Mouse (Mus musculus) midbrain, embryonic 16.5 days (tissue): ENCODE measurements at regions not wholly inside any gene's neighbourhood (a gene's known extent, or its start where the extent isn't known, plus 50 kb on each side); places are given as distances from the start of the nearest gene placed in this dataset.
A peak's percentile ranks its signal among the peaks of the same experiment; 100 is the strongest.

Experiments
- ATAC-seq: fragments of 200-750 bp; cut with Nextera tagmentation; 2 replicates; pipeline ENCODE4 v1.8.0; 2017; ENCODE audit warnings: moderate TSS enrichment
- H3K27ac ChIP-seq: fragments of 300-500 bp; sonication (generic); 2 replicates; pipeline ENCODE4 v1.5.1; 2014; ENCODE audit warnings: mild to moderate bottlenecking, low read length, mixed read lengths
- H3K27me3 ChIP-seq: fragments of 300-500 bp; sonication (generic); 2 replicates; pipeline ENCODE4 v1.6.1; 2014; ENCODE audit warnings: low read depth, low read length, mixed read lengths; ENCODE audit not compliant: control insufficient read depth, insufficient read depth
- H3K36me3 ChIP-seq: fragments of 300-500 bp; sonication (generic); 2 replicates; pipeline ENCODE4 v1.6.1; 2014; ENCODE audit warnings: mild to moderate bottlenecking, low read length, moderate library complexity, mixed read lengths; ENCODE audit not compliant: control insufficient read depth, insufficient read depth
- H3K4me1 ChIP-seq: fragments of 300-500 bp; sonication (generic); 2 replicates; pipeline ENCODE4 v1.6.1; 2014; ENCODE audit warnings: mild to moderate bottlenecking, low read length, mixed read lengths; ENCODE audit not compliant: control insufficient read depth, insufficient read depth
- H3K4me2 ChIP-seq: fragments of 300-500 bp; sonication (generic); 2 replicates; pipeline ENCODE4 v1.6.1; 2014; ENCODE audit warnings: mild to moderate bottlenecking, low read length, mixed read lengths
- H3K4me3 ChIP-seq: fragments of 300-500 bp; sonication (generic); 2 replicates; pipeline ENCODE4 v1.5.1; 2014; ENCODE audit warnings: low read depth, mild to moderate bottlenecking, low read length, moderate library complexity, mixed read lengths
- H3K9ac ChIP-seq: fragments of 300-500 bp; sonication (generic); 2 replicates; pipeline ENCODE4 v1.6.1; 2014; ENCODE audit warnings: low read depth, low read length, mixed read lengths
- H3K9me3 ChIP-seq: fragments of 300-500 bp; sonication (generic); replicated peaks from 2 replicates; pipeline ENCODE4 v1.6.1; 2014; ENCODE audit warnings: mild to moderate bottlenecking, low read length, mixed read lengths; ENCODE audit not compliant: control insufficient read depth, poor library complexity, severe bottlenecking
- WGBS: fragments of 180-500 bp; shearing (Covaris S2); extraction: QIAGEN DNeasy Blood & Tissue Kit; methylation state at CpG from one replicate; pipeline ENCODE4 v1.1.7; 2014; 5-methylcytosine and 5-hydroxymethylcytosine counted together

DNA sequence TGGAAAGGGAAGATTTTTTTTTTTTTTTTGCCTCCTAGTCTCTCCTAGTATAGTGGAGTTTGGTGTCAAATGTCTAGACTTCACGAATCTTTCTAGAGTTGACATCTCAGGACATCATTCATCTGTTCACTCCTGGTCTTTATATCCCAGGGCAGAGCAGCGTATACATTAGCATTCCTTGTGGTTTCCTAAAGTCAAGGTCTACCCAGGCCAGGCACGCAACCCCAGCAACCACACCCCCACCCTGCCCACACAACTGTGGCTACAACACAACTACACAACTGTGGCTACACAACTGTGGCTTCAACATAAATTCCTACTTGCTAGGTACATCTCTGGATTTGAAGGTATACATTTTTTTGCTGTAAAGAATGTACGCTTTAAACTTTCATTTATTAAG lies 122.2 kb downstream of the Ppp1r3a start:
- H3K27me3 ChIP-seq, result no peaks in the 10 kb centered on the region
- H3K4me3 ChIP-seq, result no peak overlapping the region
- no peaks in the 10 kb centered on the region for H3K36me3 ChIP-seq
- no peak overlapping the region for H3K9ac ChIP-seq
- H3K27ac ChIP-seq, result no peak overlapping the region
- H3K9me3 ChIP-seq, result no peaks in the 10 kb centered on the region
- 92% methylated on average over 4 of the region's 4 CpGs for WGBS
- no peaks in the 10 kb centered on the region for H3K4me1 ChIP-seq
- no peak overlapping the region for H3K4me2 ChIP-seq
- ATAC-seq, result no peak

DNA sequence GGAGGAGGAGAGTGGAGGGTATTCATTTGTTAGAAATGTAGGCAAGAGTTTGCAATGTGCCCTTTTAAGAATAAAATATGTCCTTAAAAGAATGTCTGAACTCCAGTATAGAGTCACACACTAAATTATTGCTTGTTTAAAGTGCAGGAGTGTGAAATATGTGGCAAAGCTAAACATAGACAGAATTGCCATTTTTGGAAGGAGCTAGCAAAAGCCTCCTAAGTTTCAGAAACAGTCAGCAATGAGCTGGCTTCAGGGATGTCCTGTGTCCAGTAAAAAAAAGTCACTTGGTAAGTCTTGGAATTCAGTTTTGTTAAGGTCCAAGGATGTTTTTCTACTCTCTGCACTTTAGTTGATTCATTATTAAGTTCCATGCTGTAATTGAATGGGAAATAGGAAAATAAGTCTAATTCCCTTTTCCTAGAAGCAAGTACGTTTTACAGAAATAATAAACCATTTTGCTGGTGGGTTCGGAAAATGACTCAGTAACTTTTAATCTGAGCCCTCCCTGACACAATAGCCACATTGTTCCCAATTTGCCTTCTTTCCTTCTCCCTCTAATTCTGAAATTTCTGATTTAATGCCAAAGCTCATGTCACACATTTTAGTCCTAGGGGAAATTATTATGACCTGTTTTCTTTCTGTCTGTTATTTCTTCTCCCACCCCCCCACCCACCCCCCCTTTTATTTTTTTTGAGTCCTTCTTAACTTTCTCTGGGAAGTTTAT lies 123.2 kb downstream of the Ppp1r3a start:
- Histone ChIP-seq H3K27me3 (no peaks in the 10 kb centered on the region), H3K27ac (no peak overlapping the region), H3K9me3 (no peaks in the 10 kb centered on the region), H3K36me3 (no peaks in the 10 kb centered on the region), H3K4me2 (no peak overlapping the region), H3K4me1 (no peaks in the 10 kb centered on the region), H3K9ac (no peak overlapping the region), H3K4me3 (no peak overlapping the region)
- no peak for ATAC-seq
- 53% methylated on average over 2 of the region's 2 CpGs for WGBS

DNA sequence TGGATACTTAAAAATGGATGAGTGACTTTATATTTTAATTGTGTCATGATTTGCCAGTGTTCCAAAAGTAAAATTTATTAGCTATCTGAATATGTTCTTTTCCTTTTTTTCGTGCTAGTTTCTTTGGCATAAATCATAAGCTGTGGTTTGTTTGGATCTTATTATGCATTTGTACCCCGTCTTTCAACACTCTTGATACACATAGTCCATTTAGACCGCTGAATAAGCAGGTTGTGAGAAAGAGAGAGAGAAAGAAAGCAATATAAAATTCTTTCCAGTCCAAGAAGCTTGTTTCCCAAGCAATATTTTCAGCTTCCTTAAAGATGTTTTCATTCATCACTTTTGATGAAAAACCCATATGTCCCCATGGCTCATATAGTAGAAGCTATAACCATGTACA lies 138.4 kb downstream of the Ppp1r3a start:
- ATAC-seq, result no peak
- Histone ChIP-seq H3K4me2 (no peak overlapping the region), H3K27me3 (no peaks in the 10 kb centered on the region), H3K9me3 (no peaks in the 10 kb centered on the region), H3K36me3 (no peaks in the 10 kb centered on the region), H3K27ac (no peak overlapping the region), H3K9ac (no peak overlapping the region), H3K4me3 (no peak overlapping the region), H3K4me1 (no peaks in the 10 kb centered on the region)
- WGBS, result 82% methylated on average over 3 of the region's 3 CpGs

- Histone ChIP-seq H3K36me3 (no peaks in the 10 kb centered on the region), H3K4me3 (no peak overlapping the region), H3K4me1 (no peaks in the 10 kb centered on the region), H3K27ac (no peak overlapping the region), H3K9ac (no peak overlapping the region), H3K27me3 (no peaks in the 10 kb centered on the region), H3K4me2 (no peak overlapping the region), H3K9me3 (no peaks in the 10 kb centered on the region)
- ATAC-seq, result no peak
Observed at GRCm38 (mm10) chr6:14608076-14608475, 147.0 kb downstream of the Ppp1r3a start.

GRCm38 (mm10) chr6:14600543-14601249 lies 154.4 kb downstream of the Ppp1r3a start:
- no peak overlapping the region for H3K27ac ChIP-seq
- WGBS, result 52% methylated on average over 13 of the region's 13 CpGs
- ATAC-seq, result peak; percentile 83
- no peak overlapping the region for H3K4me3 ChIP-seq
- H3K36me3 ChIP-seq, result no peaks in the 10 kb centered on the region
- no peaks in the 10 kb centered on the region for H3K9me3 ChIP-seq
- H3K9ac ChIP-seq, result no peak overlapping the region
- H3K4me1 ChIP-seq, result peaks cover 6% of the 10 kb centered on the region
- no peaks in the 10 kb centered on the region for H3K27me3 ChIP-seq
- H3K4me2 ChIP-seq, result peak overlapping the region; percentile 25

- Histone ChIP-seq H3K4me1 (peaks cover 6% of the 10 kb centered on the region), H3K27me3 (no peaks in the 10 kb centered on the region), H3K36me3 (no peaks in the 10 kb centered on the region), H3K4me2 (no peak overlapping the region), H3K4me3 (no peak overlapping the region), H3K9ac (no peak overlapping the region), H3K9me3 (no peaks in the 10 kb centered on the region), H3K27ac (no peak overlapping the region)
- no peak for ATAC-seq
- 91% methylated on average over 4 of the region's 4 CpGs for WGBS
Observed at GRCm38 (mm10) chr6:14596880-14597466, 158.1 kb downstream of the Ppp1r3a start.

- 38% methylated on average over 1 of the region's 1 CpGs for WGBS
- Histone ChIP-seq H3K27ac (no peak overlapping the region), H3K9ac (no peak overlapping the region), H3K4me2 (no peak overlapping the region), H3K4me1 (no peaks in the 10 kb centered on the region), H3K9me3 (no peaks in the 10 kb centered on the region), H3K36me3 (no peaks in the 10 kb centered on the region), H3K4me3 (no peak overlapping the region), H3K27me3 (no peaks in the 10 kb centered on the region)
- ATAC-seq, result peak; percentile 70; the same call in 1 of the 2 replicates
Observed at GRCm38 (mm10) chr6:14585827-14586226, 169.2 kb downstream of the Ppp1r3a start.

DNA sequence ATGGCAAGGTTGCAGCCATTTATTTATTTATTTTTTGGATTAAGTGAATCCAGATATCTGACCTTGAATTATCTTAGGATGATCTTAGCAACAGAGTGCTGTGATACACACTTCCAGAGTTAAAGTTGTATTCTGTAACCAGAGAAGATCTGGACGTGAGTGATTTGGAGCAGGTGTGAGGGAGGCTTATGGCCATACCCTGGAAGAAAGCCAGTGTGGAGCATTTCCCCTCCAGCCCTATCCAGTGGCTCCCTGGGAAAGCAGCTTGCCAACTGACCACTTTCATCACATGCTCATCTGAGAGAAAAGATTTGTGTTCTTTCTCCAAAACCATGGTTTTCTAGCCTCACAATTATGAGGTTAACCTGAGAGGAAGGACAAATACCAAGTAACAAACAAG lies 171.2 kb downstream of the Ppp1r3a start:
- Histone ChIP-seq H3K9ac (no peak overlapping the region), H3K27me3 (no peaks in the 10 kb centered on the region), H3K9me3 (no peaks in the 10 kb centered on the region), H3K27ac (no peak overlapping the region), H3K4me3 (no peak overlapping the region), H3K36me3 (no peaks in the 10 kb centered on the region), H3K4me1 (no peaks in the 10 kb centered on the region), H3K4me2 (no peak overlapping the region)
- no peak for ATAC-seq
- 72% methylated on average over 1 of the region's 1 CpGs for WGBS

- no peak overlapping the region for H3K9ac ChIP-seq
- no peaks in the 10 kb centered on the region for H3K9me3 ChIP-seq
- H3K27me3 ChIP-seq, result no peaks in the 10 kb centered on the region
- no peak for ATAC-seq
- 78% methylated on average over 3 of the region's 3 CpGs for WGBS
- no peak overlapping the region for H3K4me2 ChIP-seq
- H3K36me3 ChIP-seq, result no peaks in the 10 kb centered on the region
- no peaks in the 10 kb centered on the region for H3K4me1 ChIP-seq
- H3K4me3 ChIP-seq, result no peak overlapping the region
- H3K27ac ChIP-seq, result no peak overlapping the region
Observed at GRCm38 (mm10) chr6:14574607-14575006, 180.5 kb downstream of the Ppp1r3a start.
